Mouse (Mus musculus): ENCODE results near the gene Zc3h14.

Zc3h14 gene

DNA sequence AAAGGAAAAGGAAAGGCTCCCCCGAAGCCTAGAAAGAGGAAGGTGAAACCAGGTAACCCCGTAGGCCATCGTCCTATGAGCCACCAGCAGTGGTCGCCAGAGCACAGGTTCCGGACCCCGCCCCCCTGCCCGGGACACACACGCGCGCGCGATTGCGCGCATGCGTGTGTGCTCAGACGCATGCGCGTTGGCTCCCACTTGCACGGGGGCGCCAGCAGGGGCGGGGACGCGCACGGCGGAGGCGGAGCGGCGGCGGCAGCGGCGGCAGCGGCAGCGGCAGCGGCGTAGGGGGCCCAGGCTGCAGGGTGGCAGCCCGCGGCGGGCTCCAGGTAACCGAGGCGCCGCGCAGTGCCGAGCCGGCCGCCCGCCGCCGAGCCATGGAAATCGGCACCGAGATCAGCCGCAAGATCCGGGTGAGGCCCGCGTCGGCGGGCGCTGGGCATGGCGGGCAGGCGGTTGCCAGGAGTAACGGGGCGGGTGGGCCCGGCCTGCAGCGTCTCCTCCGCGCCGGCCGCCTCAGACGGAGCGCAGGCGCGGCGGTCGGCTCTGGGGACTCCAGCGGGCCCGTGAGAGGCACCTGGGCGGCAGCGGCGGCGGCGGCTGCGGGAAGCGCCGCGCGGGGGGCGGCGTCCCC lies at the start of gene Zc3h14:
Zc3h14 (plus strand) TSS at position 219 of the 634 bp plus-strand sequence.
- DNase-seq (ENCODE audit: low spot score), result peak; percentile 92

DNA sequence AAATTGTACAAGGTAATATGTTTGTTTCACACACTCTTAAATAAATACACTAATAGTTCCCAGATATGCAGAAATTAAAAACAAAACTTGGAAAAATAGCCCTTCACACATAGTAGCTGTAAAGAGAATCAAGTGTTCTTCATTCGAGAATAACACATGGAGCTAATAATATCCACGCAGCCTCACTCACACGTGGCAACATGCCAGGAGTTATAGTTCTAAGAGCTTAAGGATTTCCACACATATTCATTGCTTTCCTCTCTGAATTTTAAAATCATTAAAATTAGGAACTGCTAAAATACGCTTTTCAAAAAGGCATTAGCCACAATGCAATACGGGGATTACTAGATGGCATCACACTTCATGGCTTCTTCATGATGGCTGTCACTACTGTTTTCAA lies 49.6 kb upstream of the Zc3h14 start:
- no peak for DNase-seq (ENCODE audit: low spot score)

DNA sequence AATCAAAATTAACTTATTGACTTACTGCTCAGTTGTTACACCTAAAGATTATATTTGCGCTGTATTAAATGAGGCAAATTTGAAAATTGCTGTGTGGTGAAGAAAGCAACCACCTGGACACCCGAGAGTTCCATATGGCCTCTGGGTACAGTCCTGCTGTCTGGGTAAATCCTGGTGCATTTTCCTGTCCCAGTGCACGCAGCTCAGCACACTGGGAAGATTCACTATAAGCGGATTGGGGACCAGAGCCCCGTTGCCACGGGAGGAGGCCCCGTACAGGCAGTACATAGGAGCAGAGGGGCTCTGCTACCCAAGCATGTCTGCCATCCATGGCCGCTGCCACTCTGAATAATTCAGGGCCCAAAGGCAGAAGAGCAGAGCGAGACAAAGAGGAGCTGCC lies 45.2 kb upstream of the Zc3h14 start:
- DNase-seq (ENCODE audit: low spot score), result no peak

DNA sequence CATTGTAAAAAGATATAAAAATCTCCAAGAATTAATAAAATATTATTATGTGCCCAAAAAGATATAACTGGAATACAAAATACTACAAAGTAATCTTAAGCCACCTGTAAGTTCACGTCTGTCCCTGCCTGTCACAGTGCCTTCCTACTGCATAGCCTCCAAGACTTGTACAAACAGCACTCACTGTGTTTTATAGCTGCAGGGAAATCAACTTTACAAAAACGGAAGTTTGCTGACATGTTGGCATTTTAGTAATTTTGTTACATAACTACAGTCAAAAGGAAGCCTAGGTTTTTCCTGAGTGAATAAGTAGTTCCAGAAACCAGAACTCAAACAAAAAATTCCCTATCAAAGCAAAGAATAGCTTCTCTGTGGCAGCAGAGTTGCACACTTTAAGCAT lies 43.2 kb upstream of the Zc3h14 start:
- DNase-seq (ENCODE audit: low spot score), result no peak

- no peak for DNase-seq (ENCODE audit: low spot score)
Observed at GRCm38 (mm10) chr12:98703961-98704360, 42.8 kb upstream of the Zc3h14 start.

GRCm38 (mm10) chr12:98712819-98713218 lies 33.9 kb upstream of the Zc3h14 start:
- DNase-seq (ENCODE audit: low spot score), result no peak

DNA sequence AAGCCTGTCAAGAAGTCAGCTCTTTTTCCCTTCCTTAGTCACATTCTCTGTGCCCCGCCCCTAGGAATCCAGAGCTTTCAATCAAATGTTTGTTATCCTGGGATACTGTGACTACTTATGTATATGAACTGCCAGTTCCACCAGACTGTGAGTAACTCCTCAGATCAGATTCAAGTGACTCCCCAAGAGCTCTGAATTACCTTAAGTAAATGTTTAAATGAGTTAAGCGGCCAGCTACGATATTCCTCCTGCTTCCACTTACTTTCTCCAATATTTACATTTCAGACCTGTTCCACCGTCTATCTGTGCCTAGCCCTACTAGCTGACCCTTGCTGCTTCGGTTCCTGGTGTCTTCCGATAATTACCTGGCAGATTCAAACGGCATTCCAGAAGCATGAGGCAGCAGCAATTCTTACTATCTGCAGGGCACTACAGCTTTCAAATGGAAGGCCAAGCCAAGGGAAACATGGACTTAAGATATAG lies 33.1 kb upstream of the Zc3h14 start:
- no peak for DNase-seq (ENCODE audit: low spot score)

DNA sequence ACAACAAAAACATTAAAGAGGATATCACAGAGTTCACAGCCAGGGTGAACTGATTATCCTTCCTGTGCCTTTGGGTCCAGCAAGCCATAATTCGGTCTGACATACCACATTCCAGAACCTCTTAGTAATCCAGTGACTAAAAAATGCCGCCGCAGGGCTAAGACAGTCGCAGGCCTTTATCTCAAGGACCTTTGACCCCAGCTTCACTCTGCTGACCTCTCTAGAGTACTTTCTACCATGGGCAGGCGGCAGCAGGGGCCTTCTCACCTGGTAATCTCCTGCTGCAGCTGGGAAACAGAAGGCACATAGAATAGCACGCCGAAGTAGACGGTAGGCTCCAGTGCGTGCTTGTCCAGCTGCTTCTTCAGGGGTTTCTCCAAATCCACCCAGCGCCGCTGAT lies 32.0 kb upstream of the Zc3h14 start:
- DNase-seq (ENCODE audit: low spot score), result no peak

DNA sequence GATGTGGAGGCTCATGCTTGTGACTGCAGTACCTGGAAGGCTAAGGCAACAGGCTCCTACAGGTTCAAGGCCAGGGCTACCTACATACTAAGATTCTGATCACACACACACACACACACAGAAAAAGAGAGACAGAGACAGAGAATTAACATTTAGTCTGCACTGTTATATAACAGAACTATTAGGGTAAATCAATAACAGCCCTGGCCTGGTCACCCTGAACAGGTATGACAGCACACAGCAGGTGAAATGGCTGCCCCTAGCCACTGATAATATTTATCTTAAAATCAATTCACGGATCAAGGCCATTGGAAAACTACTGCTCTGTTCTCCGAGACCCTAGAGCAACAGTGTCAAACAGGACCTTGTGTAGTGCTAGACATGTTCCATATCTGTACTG lies 30.6 kb upstream of the Zc3h14 start:
- DNase-seq (ENCODE audit: low spot score), result no peak

GRCm38 (mm10) chr12:98720628-98721027 lies 26.1 kb upstream of the Zc3h14 start:
- DNase-seq (ENCODE audit: low spot score), result peak; percentile 57

DNA sequence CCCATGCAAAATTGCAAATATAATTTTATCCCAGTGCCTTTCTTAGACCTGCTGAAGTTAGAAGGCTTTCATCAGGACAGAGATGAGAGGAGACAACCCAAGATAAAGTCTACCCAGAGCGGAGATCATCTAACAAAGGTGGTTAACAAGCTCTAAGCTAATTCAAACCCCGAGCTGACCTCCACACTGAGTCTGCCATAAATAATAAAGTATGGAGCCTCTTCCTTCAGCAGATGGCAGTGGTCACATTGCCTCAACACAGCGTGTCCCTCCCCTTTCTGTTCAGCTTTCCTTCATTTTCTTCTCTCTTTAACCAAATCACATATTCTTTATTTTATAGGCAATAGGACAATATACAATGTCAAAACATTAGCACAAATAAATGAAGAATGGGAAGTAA lies 25.7 kb upstream of the Zc3h14 start:
- DNase-seq (ENCODE audit: low spot score), result peak; percentile 8

DNA sequence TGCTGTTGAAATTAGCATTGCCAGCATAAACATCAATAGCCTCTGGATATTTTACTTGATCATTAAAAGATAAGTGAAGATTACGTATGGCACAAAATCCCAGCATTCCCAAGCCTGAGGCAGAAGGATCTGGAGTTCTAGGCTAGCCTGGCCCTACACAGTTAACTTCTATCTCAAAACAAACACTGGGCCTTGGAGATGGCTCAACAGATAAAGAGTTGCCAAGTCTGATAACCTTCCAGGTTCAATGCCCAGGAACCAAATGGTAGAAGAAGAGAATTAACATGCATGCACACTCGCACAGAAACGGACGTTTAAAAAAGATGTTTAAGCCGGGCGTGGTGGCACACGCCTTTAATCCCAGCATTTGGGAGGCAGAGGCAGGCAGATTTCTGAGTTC lies 22.5 kb upstream of the Zc3h14 start:
- DNase-seq (ENCODE audit: low spot score), result no peak

DNA sequence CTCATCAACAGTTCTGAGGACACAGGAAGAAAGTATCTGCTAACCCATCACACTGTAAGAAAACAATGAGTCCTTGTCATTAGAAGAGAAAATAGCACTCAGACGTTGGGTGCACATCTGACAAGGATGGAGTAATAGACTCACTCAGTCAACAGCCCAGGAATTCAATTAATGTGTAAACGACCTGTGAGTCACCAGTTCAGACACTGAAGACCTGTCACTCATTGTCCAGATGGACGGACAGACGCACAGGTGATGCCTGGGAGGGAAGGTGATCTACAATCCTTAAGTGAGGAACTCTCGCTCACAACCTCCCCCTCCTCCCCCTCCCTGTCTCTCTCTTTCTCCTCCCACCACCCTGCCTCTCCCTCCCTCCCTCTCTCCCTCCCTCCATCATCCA lies 21.8 kb upstream of the Zc3h14 start:
- DNase-seq (ENCODE audit: low spot score), result no peak

DNA sequence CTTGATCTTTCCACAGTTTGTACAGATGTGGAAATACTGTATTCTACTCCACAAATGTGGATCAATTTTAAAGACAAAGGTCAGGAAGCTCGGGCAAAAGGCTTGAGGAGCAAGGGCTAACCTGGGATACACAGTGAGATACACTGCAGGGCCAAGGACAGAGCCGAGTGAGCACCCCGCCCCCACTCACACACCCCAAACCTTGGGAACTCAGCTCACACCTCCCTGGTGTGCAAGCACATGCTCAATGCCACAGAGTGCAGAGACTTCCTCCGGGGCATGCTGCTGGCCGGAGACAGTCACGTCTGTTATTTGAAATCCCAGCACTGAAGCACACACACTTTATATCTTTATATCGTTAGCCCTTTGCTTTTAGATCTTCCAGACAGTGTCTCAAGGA lies 20.7 kb upstream of the Zc3h14 start:
- DNase-seq (ENCODE audit: low spot score), result no peak

GRCm38 (mm10) chr12:98727186-98727585 lies 19.6 kb upstream of the Zc3h14 start:
- no peak for DNase-seq (ENCODE audit: low spot score)

- no peak for DNase-seq (ENCODE audit: low spot score)
Observed at GRCm38 (mm10) chr12:98730682-98731081, 16.1 kb upstream of the Zc3h14 start.

DNA sequence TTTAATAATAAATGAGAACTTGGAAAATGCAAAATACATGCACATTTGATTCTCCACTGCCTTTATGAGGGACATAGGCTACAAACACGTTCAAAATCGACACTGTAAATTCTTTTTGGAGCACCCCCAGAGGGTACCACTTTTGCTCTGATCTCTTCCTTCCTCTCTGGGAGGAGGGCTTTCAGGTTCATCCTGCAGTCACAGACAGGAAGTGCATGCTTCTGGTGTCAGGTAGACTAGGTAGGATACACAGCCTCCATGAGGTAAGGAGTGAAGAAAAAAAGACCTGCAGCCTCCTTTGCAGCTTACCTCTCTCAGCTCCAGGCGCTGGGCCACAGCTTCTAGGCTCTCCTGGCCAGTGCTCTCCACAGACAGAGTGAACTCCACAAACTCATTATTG lies 13.6 kb upstream of the Zc3h14 start:
- no peak for DNase-seq (ENCODE audit: low spot score)

DNA sequence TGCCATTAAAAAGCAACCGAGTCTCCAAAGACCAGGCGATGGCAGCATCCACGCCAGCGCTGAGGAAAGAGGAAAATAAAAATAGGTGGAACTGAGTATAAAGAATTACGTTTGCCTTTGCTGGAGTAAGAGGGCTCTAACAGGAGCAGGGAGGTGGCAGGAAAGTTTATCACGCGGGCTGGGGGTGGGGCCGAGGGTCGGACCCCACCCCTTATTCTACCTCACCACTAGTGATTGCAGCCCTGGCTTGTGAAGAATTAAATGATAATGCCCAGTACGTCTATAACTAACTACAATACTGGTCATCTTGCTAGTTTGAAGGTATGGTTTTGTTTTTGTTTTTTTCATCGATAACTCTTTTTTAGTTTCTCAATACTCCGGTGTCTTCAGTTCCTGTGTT lies 13.0 kb upstream of the Zc3h14 start:
- no peak for DNase-seq (ENCODE audit: low spot score)

DNA sequence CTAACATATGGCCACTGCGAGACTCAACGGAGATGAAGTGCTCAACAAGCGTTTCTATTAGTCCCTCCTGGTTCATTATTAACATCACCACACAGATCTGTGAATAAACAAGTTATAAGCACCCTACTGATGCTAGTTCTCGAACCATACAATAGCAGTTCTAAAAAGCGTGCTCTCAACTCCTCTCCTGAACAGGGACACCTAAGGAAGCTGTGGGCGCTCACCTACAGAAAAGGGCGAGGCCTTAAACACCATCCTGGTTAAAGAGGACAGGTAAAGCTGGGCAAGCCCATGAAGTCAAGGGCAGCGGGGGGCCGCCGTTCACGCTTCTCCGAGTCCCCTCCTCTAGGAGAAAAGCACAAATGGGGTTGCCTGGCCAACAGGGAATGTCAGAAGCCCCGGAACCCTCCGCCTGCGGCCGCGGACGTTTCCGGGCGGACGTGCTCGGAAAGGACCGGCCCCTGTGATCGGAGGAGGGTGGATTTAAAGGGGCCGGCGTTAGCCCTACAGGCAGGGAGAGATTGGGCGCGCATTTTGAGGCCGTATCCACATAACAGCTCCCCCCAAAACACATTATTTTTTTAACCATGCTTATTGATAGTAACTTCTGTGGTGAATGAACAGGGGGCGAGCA lies 12.4 kb upstream of the Zc3h14 start:
- DNase-seq (ENCODE audit: low spot score), result peak; percentile 82

GRCm38 (mm10) chr12:98734880-98735801 lies 11.6 kb upstream of the Zc3h14 start:
- peak; percentile 61 for DNase-seq (ENCODE audit: low spot score)

DNA sequence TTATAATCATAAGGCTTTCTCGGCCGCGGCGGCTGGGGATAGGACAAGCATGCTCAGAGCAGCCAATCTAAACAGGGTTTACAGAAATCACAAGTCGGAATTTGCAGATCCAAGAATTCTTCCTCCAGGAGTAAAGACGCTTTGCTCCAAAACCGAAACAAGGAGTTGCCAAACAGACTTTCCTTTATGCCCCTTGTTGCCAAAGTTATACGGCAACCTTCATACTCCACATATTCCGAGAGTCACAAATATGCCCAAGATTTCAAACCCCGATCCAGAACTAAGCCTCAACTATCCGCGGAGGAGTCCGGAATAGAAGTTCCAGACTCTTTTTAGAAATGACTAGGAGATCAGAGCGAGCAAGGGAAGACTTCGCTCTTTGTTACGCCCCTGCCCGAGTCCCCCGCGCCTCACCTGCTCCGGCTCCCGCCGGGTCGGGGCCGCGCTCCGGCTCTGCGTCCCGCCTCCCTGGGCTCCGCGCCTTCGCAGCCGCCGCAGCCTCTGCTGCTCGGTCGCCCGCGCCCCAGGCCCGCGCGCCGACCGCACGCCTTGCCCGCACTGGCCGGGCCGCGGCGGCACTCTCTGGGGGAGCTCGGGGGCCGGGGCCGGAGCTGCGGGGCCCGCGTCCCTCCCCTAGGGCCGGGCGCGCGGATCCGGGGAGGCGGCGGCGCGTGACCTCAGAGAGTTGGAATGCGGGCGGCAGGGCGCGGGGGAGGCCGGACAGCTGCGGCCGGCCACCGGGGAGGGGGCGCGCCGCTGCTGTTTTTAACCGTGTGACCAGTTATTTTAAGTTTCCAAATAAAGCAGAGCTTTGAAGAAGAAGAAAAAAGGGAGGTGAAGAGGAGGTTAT lies 9.6 kb upstream of the Zc3h14 start, which contains the start of gene Ptpn21:
Ptpn21 (minus strand) TSS at position 455 of the 850 bp plus-strand sequence.
- DNase-seq (ENCODE audit: low spot score), result peak; percentile 36

Measured in MN1 (cell line).